Mouse (Mus musculus) forebrain, embryonic 14.5 days (tissue): ENCODE data around the gene Phlda2. TPM values are rescaled to one million over a fixed set of nuclear protein-coding genes. Genes with fewer than 3 reads are reported as not detected.

Experiments
- ATAC-seq: fragments of 200-750 bp; cut with Nextera tagmentation; 2 replicates; pipeline ENCODE4 v1.8.0; 2017; ENCODE audit warnings: mild to moderate bottlenecking, moderate library complexity
- DNase-seq: peaks from one replicate; pipeline ENCODE4 v3.0.0-alpha.2; 2015; ENCODE audit warnings: low spot score
- H3K27ac ChIP-seq: fragments of 300-500 bp; sonication (generic); 2 replicates; pipeline ENCODE4 v1.5.1; 2014; ENCODE audit warnings: low read depth, mild to moderate bottlenecking, control low read depth, low read length, moderate library complexity
- H3K27me3 ChIP-seq: fragments of 300-500 bp; sonication (generic); replicated peaks from 2 replicates; pipeline ENCODE4 v1.6.1; 2014; ENCODE audit warnings: low read length, control low read depth, mixed read lengths; ENCODE audit not compliant: control insufficient read depth, insufficient read depth
- H3K36me3 ChIP-seq: fragments of 300-500 bp; sonication (generic); 2 replicates; pipeline ENCODE4 v1.6.1; 2014; ENCODE audit warnings: low read length, control low read depth; ENCODE audit not compliant: control insufficient read depth, insufficient read depth
- H3K4me1 ChIP-seq: fragments of 300-500 bp; sonication (generic); 2 replicates; pipeline ENCODE4 v1.6.1; 2014; ENCODE audit warnings: antibody characterized with exemption, low read length, control low read depth; ENCODE audit not compliant: control insufficient read depth, insufficient read depth
- H3K4me2 ChIP-seq: fragments of 300-500 bp; sonication (generic); 2 replicates; pipeline ENCODE4 v1.6.1; 2014; ENCODE audit warnings: mild to moderate bottlenecking, control low read depth, low read length
- H3K4me3 ChIP-seq: fragments of 300-500 bp; sonication (generic); 2 replicates; pipeline ENCODE4 v1.5.1; 2014; ENCODE audit warnings: low read depth, low read length, control low read depth
- H3K9ac ChIP-seq: fragments of 300-500 bp; sonication (generic); 2 replicates; pipeline ENCODE4 v1.6.1; 2014; ENCODE audit warnings: mild to moderate bottlenecking, low read length, control low read depth, moderate library complexity
- H3K9me3 ChIP-seq: fragments of 300-500 bp; sonication (generic); replicated peaks from 2 replicates; pipeline ENCODE4 v1.6.1; 2016; ENCODE audit warnings: low read length, control low read depth, mixed read lengths; ENCODE audit not compliant: control insufficient read depth
- WGBS: fragments of 180-500 bp; shearing (Covaris S2); extraction: QIAGEN DNeasy Blood & Tissue Kit; methylation state at CpG from one replicate; pipeline ENCODE4 v1.1.7; 2014; 5-methylcytosine and 5-hydroxymethylcytosine counted together
- polyA plus RNA-seq: library from polyadenylated mRNA; unstranded; fragments of >200 nt; fragmentation: Nextera tagmentation; extraction: Ambion mirVana; gene quantifications from 2 replicates; pipeline ENCODE4 v1.2.1, GENCODE M21; 2014

The Phlda2 gene
- polyA plus RNA-seq, 1 experiment from 2014 or later, result 0.32 TPM

DNA sequence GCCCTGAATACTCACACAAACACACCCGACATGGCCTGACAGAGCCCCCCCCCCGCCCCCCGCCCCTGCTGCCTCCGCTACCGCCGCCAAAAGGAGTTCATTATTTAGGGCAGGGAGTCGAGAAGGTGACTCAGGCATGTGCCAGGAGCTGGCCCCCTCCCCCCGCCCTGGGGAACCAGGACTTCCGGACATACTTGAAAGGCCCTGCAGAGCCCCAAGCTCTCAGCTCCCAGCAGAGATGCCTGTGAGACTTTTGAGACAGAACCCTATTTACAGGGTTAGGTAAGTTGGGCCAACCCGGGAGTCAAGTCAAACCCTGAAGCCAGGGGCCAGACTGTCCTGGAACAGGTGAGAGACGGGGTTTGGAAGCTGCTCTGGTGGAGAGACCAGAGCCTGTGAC lies 41.0 kb downstream of the Phlda2 start:
- no peak overlapping the region for H3K4me2 ChIP-seq
- no peak overlapping the region for H3K9ac ChIP-seq
- no peak for DNase-seq
- peaks cover 3% of the 10 kb centered on the region; the same call in 1 of the 2 replicates for H3K4me1 ChIP-seq
- peaks cover 6% of the 10 kb centered on the region; the same call in 1 of the 2 replicates for H3K9me3 ChIP-seq
- ATAC-seq, result no peak
- no peaks in the 10 kb centered on the region for H3K36me3 ChIP-seq
- H3K27me3 ChIP-seq, result peaks cover 13% of the 10 kb centered on the region; the same call in 1 of the 2 replicates
- no peak overlapping the region for H3K4me3 ChIP-seq
- no peak overlapping the region for H3K27ac ChIP-seq
- WGBS, result 41% methylated on average over 11 of the region's 11 CpGs

DNA sequence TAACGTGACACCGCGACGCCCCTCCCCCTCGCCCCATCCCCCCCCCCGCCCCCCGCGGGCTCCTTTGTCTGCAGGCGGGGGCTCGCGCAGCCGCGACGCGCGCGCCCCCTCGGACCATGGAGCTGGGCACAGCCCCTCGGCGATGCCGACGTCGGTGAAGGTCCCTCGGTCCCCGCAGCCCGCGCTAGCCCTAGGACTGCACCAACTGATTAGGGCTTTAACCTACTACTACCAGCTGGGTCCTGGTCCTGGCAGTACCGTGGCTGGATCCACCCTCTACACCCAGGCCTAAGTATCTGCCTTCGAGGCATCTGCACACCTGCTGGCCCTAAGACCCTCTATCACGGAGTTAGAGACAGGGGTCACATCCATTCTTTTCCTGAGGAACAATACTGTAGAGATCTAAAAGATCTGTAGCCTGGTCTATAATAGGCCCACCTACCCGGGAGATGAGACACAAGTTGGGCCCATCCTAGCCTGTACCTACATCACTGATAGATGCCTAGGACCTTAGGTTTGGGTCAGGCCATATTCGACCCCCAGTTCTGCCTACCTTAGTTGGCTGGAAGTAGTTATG lies 41.6 kb downstream of the Phlda2 start:
- WGBS, result 34% methylated on average over 19 of the region's 32 CpGs
- Histone ChIP-seq H3K9ac (0 out of 2 replicates have a peak overlapping the region, but pooled peaks have one; percentile 13), H3K36me3 (no peaks in the 10 kb centered on the region), H3K4me3 (peak overlapping the region; percentile 15), H3K27ac (0 out of 2 replicates have a peak overlapping the region, but pooled peaks have one; percentile 52), H3K4me2 (peak overlapping the region; percentile 54), H3K9me3 (peaks cover 6% of the 10 kb centered on the region; the same call in 1 of the 2 replicates), H3K27me3 (peaks cover 18% of the 10 kb centered on the region; the same call in 1 of the 2 replicates), H3K4me1 (0 out of 2 replicates have a peak, but pooled peaks cover 3% of the 10 kb centered on the region)
- DNase-seq, result no peak
- peak; percentile 59 for ATAC-seq

- peak within 1 kb of the TSS; percentile 46 for H3K4me3 ChIP-seq
- peak within 1 kb of the TSS; percentile 52 for H3K27ac ChIP-seq
- peak within 1 kb of the TSS; percentile 54 for H3K4me2 ChIP-seq
- H3K9ac ChIP-seq, result peak within 1 kb of the TSS; percentile 65
- H3K36me3 ChIP-seq, result no peaks in the 10 kb centered on the region
- WGBS, result 40% methylated on average over 30 of the region's 48 CpGs
- H3K9me3 ChIP-seq, result peaks cover 6% of the 10 kb centered on the region; the same call in 1 of the 2 replicates
- ATAC-seq (peak; percentile 89), DNase-seq (peak; percentile 93)
- 0 out of 2 replicates have a peak, but pooled peaks cover 3% of the 10 kb centered on the region for H3K4me1 ChIP-seq
- H3K27me3 ChIP-seq, result peaks cover 18% of the 10 kb centered on the region; the same call in 1 of the 2 replicates
Observed at GRCm38 (mm10) chr7:143460874-143461273, 42.1 kb downstream of the Phlda2 start, which contains the start of gene Cdkn1c. TSS of gene Cdkn1c (minus strand) at chr7:143461050.

GRCm38 (mm10) chr7:143460217-143460834 lies 42.6 kb downstream of the Phlda2 start:
- Histone ChIP-seq H3K9ac (peak overlapping the region; percentile 65), H3K9me3 (peaks cover 6% of the 10 kb centered on the region; the same call in 1 of the 2 replicates), H3K4me1 (0 out of 2 replicates have a peak, but pooled peaks cover 3% of the 10 kb centered on the region), H3K4me2 (peak overlapping the region; percentile 54), H3K27me3 (peaks cover 13% of the 10 kb centered on the region; the same call in 1 of the 2 replicates), H3K36me3 (no peaks in the 10 kb centered on the region), H3K4me3 (peak overlapping the region; percentile 46), H3K27ac (peak overlapping the region; percentile 40; the same call in 1 of the 2 replicates)
- 37% methylated on average over 58 of the region's 60 CpGs for WGBS
- ATAC-seq (no peak), DNase-seq (no peak)

- Histone ChIP-seq H3K4me2 (peak overlapping the region; percentile 54), H3K27me3 (peaks cover 12% of the 10 kb centered on the region; the same call in 1 of the 2 replicates), H3K4me1 (no peaks in the 10 kb centered on the region), H3K4me3 (peak overlapping the region; percentile 46), H3K27ac (peak overlapping the region; percentile 40), H3K36me3 (no peaks in the 10 kb centered on the region), H3K9me3 (peaks cover 6% of the 10 kb centered on the region; the same call in 1 of the 2 replicates), H3K9ac (peak overlapping the region; percentile 65)
- DNase-seq (no peak), ATAC-seq (no peak)
- WGBS, result 43% methylated on average over 90 of the region's 100 CpGs
Observed at GRCm38 (mm10) chr7:143459332-143460211, 43.4 kb downstream of the Phlda2 start.

- ATAC-seq (no peak), DNase-seq (no peak)
- 0 out of 2 replicates have a peak overlapping the region, but pooled peaks have one; percentile 40 for H3K27ac ChIP-seq
- H3K4me1 ChIP-seq, result no peaks in the 10 kb centered on the region
- H3K27me3 ChIP-seq, result peaks cover 12% of the 10 kb centered on the region; the same call in 1 of the 2 replicates
- no peaks in the 10 kb centered on the region for H3K36me3 ChIP-seq
- H3K9me3 ChIP-seq, result peaks cover 6% of the 10 kb centered on the region; the same call in 1 of the 2 replicates
- peak overlapping the region; percentile 54 for H3K4me2 ChIP-seq
- peak overlapping the region; percentile 46 for H3K4me3 ChIP-seq
- H3K9ac ChIP-seq, result peak overlapping the region; percentile 65
- WGBS, result 29% methylated on average over 38 of the region's 38 CpGs
Observed at GRCm38 (mm10) chr7:143458963-143459331, 44.0 kb downstream of the Phlda2 start.

Other genes with a start within 250 kb of the Phlda2 start
- gene Cdkn1c, start 42.1 kb downstream of the Phlda2 start, polyA plus RNA-seq, result 229 and 231 TPM in 2 replicates
- 0.52 and 0.66 TPM in 2 replicates for gene Slc22a18, start 29.4 kb downstream of the Phlda2 start, polyA plus RNA-seq
- 179 and 180 TPM in 2 replicates for gene Nap1l4, start 46.0 kb upstream of the Phlda2 start, polyA plus RNA-seq
- 51.5 and 59.2 TPM in 2 replicates for gene Cars, start 96.9 kb upstream of the Phlda2 start, polyA plus RNA-seq
- gene Tnfrsf26, start 125.6 kb upstream of the Phlda2 start, polyA plus RNA-seq, result 0.10 TPM in 1 of 2 replicates, not detected in the other
- 2.5 and 3.2 TPM in 2 replicates for gene Tnfrsf22, start 146.5 kb upstream of the Phlda2 start, polyA plus RNA-seq
- 0.24 and 0.56 TPM in 2 replicates for gene Tnfrsf23, start 182.7 kb upstream of the Phlda2 start, polyA plus RNA-seq